Mouse (Mus musculus): ENCODE results near the gene Acnat2.
"Not testable (repeated sequence)": the region's sequence is repeated elsewhere in the genome, so short reads cannot be mapped to it uniquely, and the experiment has no call there.

DNA sequence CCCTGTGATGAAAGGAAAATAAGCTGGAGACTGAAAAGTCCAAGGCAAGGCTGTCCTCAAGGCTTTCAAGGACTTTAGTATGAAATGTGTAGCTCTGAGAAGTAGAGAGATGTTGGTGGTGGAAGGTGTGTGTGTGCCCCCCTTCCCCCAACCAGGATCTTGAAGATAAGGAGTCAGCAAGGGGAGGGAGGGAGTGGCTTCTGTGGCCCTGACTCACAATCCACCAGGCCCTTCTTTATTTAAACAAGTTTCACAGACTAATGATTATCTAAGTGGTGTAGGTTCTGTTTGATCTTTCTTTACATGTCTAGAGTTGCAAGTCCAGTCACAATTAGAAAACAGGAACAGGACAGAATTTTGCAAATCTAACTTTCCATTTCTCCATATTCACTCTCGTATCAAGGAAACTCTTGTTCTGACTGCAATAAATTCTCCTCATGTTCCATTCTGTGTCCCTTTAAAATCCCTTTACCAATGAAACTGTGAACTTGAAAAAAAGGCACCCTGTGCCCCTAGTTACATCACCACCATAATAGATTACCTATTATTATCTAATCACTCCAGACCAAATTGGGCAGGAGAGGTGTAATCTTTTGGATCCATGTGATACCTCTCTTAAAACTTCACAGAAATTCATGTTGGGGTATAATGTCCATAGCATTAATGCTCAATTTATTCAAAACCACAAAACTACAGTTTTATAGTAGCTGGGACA lies 43.3 kb upstream of the Acnat2 start:
- TF ChIP-seq CTCF (IDR thresholded peaks at IDR 0.05; ENCODE audit: insufficient read depth, low read length); POLR2A (IDR thresholded peaks at IDR 0.05; ENCODE audit: borderline replicate concordance, extremely low read depth, low read depth, low read length): not testable (repeated sequence)

Data from lung, adult 2 months (tissue).